Mouse (Mus musculus) lung, postnatal 0 days (tissue): Measurements from ENCODE around the gene Itln1. TPM values are rescaled to one million over a fixed set of nuclear protein-coding genes. Genes with fewer than 3 reads are reported as not detected.

Source experiments
- ATAC-seq: fragments of 200-750 bp; cut with Nextera tagmentation; 2 replicates; pipeline ENCODE4 v1.8.0; 2017; ENCODE audit warnings: moderate library complexity
- DNase-seq: peaks from one replicate; pipeline ENCODE4 v3.0.0-alpha.2; 2016; ENCODE audit warnings: low spot score
- H3K27ac ChIP-seq: fragments of 300-500 bp; sonication (generic); 2 replicates; pipeline ENCODE4 v1.5.1; 2014; ENCODE audit warnings: antibody characterized with exemption, mild to moderate bottlenecking, low read length, mixed read lengths
- H3K27me3 ChIP-seq: fragments of 300-500 bp; sonication (generic); replicated peaks from 2 replicates; pipeline ENCODE4 v1.6.1; 2014; ENCODE audit warnings: low read length, mixed read lengths; ENCODE audit not compliant: insufficient read depth
- H3K36me3 ChIP-seq: fragments of 300-500 bp; sonication (generic); 2 replicates; pipeline ENCODE4 v1.6.1; 2014; ENCODE audit warnings: low read length, mixed read lengths; ENCODE audit not compliant: insufficient read depth
- H3K4me1 ChIP-seq: fragments of 300-500 bp; sonication (generic); 2 replicates; pipeline ENCODE4 v1.6.1; 2014; ENCODE audit warnings: antibody characterized with exemption, low read depth, low read length, mixed read lengths; ENCODE audit not compliant: insufficient read depth
- H3K4me2 ChIP-seq: fragments of 300-500 bp; sonication (generic); replicated peaks from 2 replicates; pipeline ENCODE4 v1.6.1; 2014; ENCODE audit warnings: low read depth, mild to moderate bottlenecking, low read length, moderate library complexity, mixed read lengths
- H3K4me3 ChIP-seq: fragments of 300-500 bp; sonication (generic); 2 replicates; pipeline ENCODE4 v1.5.1; 2014; ENCODE audit warnings: low read depth, low read length
- H3K9ac ChIP-seq: fragments of 300-500 bp; sonication (generic); replicated peaks from 2 replicates; pipeline ENCODE4 v1.6.1; 2014; ENCODE audit warnings: low read depth, mild to moderate bottlenecking
- H3K9me3 ChIP-seq: fragments of 300-500 bp; sonication (generic); 2 replicates; pipeline ENCODE4 v1.6.1; 2016; ENCODE audit warnings: low read length, mixed read lengths
- CTCF ChIP-seq: IDR thresholded peaks from 2 replicates; pipeline ENCODE4 v1.5.1; 2016; ENCODE audit warnings: antibody characterized with exemption, mild to moderate bottlenecking
- EP300 ChIP-seq: IDR thresholded peaks from 2 replicates; pipeline ENCODE4 v1.6.1; 2016; ENCODE audit warnings: antibody characterized with exemption, mild to moderate bottlenecking, control low read depth
- WGBS: fragments of 180-500 bp; shearing (Covaris S2); extraction: QIAGEN DNeasy Blood & Tissue Kit; methylation state at CpG from one replicate; pipeline ENCODE4 v1.1.7; 2014; 5-methylcytosine and 5-hydroxymethylcytosine counted together
- polyA plus RNA-seq: library from polyadenylated mRNA; unstranded; fragments of >200 nt; fragmentation: Nextera tagmentation; extraction: Ambion mirVana; gene quantifications from 2 replicates; pipeline ENCODE4 v1.2.1, GENCODE M21; 2015

The Itln1 gene
- polyA plus RNA-seq, 1 experiment from 2014 or later: not detected

- Histone ChIP-seq H3K36me3 (no peaks in the 10 kb centered on the region), H3K9me3 (no peaks in the 10 kb centered on the region), H3K4me2 (no peak overlapping the region), H3K4me3 (no peak overlapping the region), H3K4me1 (no peaks in the 10 kb centered on the region), H3K9ac (no peak overlapping the region), H3K27me3 (no peaks in the 10 kb centered on the region), H3K27ac (no peak overlapping the region)
- no peak for TF ChIP-seq CTCF
- TF ChIP-seq EP300: no peak
- WGBS: 59% methylated on average over 2 of the region's 2 CpGs
- ATAC-seq (no peak), DNase-seq (no peak)
Observed at GRCm38 (mm10) chr1:171563042-171563441, 27.9 kb upstream of the Itln1 start.

GRCm38 (mm10) chr1:171561639-171562225, 26.6 kb upstream of the Itln1 start:
- Histone ChIP-seq H3K4me2 (no peak overlapping the region), H3K27me3 (no peaks in the 10 kb centered on the region), H3K4me1 (no peaks in the 10 kb centered on the region), H3K9ac (no peak overlapping the region), H3K9me3 (no peaks in the 10 kb centered on the region), H3K36me3 (no peaks in the 10 kb centered on the region), H3K27ac (no peak overlapping the region), H3K4me3 (no peak overlapping the region)
- TF ChIP-seq CTCF: no peak
- WGBS: 68% methylated on average over 7 of the region's 11 CpGs
- no peak for ATAC-seq
- DNase-seq: no peak

GRCm38 (mm10) chr1:171561200-171561599, 26.1 kb upstream of the Itln1 start:
- no peaks in the 10 kb centered on the region for H3K36me3 ChIP-seq
- no peaks in the 10 kb centered on the region for H3K27me3 ChIP-seq
- H3K27ac ChIP-seq: no peak overlapping the region
- no peak overlapping the region for H3K9ac ChIP-seq
- ATAC-seq: no peak
- no peaks in the 10 kb centered on the region for H3K4me1 ChIP-seq
- H3K4me3 ChIP-seq: no peak overlapping the region
- peak; percentile 12 for DNase-seq
- WGBS: 92% methylated on average over 1 of the region's 1 CpGs
- TF ChIP-seq CTCF (no peak), EP300 (no peak)
- no peak overlapping the region for H3K4me2 ChIP-seq
- no peaks in the 10 kb centered on the region for H3K9me3 ChIP-seq

GRCm38 (mm10) chr1:171560262-171560661, 25.2 kb upstream of the Itln1 start:
- Histone ChIP-seq H3K9ac (no peak overlapping the region), H3K4me2 (no peak overlapping the region), H3K4me3 (no peak overlapping the region), H3K27ac (no peak overlapping the region), H3K9me3 (no peaks in the 10 kb centered on the region), H3K4me1 (no peaks in the 10 kb centered on the region), H3K36me3 (no peaks in the 10 kb centered on the region), H3K27me3 (no peaks in the 10 kb centered on the region)
- DNase-seq: no peak
- TF ChIP-seq EP300 (no peak), CTCF (no peak)
- ATAC-seq: no peak
- 48% methylated on average over 2 of the region's 2 CpGs for WGBS

- Histone ChIP-seq H3K4me2 (no peak within 1 kb of the TSS), H3K27me3 (no peaks in the 10 kb centered on the region), H3K9ac (no peak within 1 kb of the TSS), H3K4me3 (no peak within 1 kb of the TSS), H3K36me3 (no peaks in the 10 kb centered on the region), H3K27ac (no peak within 1 kb of the TSS), H3K4me1 (no peaks in the 10 kb centered on the region), H3K9me3 (no peaks in the 10 kb centered on the region)
- WGBS: 63% methylated on average over 4 of the region's 4 CpGs
- peak; percentile 50 for DNase-seq
- peak; percentile 50; the same call in 1 of the 2 replicates for ATAC-seq
- TF ChIP-seq EP300 (no peak), CTCF (no peak)
Observed at GRCm38 (mm10) chr1:171558898-171559297, 23.8 kb upstream of the Itln1 start, which contains the start of gene Cd244a. Gene Cd244a (plus strand): TSS chr1:171559193.

DNA sequence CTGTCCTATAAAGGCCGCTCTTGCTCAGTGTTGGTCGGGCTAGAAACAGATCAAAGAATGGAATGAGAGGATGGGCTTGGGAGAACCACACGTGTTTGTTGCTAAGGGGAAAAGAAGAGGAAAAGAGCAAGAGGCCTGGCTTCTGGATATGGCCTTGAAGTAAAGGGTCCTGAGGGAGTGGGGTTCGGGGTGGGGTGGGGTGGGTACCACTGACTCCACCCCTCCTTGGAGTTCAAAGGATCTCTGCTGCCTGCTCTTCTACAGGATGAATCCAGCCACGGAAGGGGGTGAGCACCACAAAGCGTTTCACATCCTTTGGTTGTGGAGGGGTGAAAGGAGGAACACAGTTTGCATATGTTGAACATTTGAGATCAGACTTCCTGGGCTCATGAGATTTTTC, 23.3 kb upstream of the Itln1 start:
- TF ChIP-seq CTCF (no peak), EP300 (no peak)
- Histone ChIP-seq H3K4me3 (no peak overlapping the region), H3K9ac (no peak overlapping the region), H3K27ac (no peak overlapping the region), H3K27me3 (no peaks in the 10 kb centered on the region), H3K36me3 (no peaks in the 10 kb centered on the region), H3K9me3 (no peaks in the 10 kb centered on the region), H3K4me1 (no peaks in the 10 kb centered on the region), H3K4me2 (no peak overlapping the region)
- DNase-seq: no peak
- 78% methylated on average over 6 of the region's 6 CpGs for WGBS
- no peak for ATAC-seq

- H3K36me3 ChIP-seq: no peaks in the 10 kb centered on the region
- no peak overlapping the region for H3K9ac ChIP-seq
- no peak overlapping the region for H3K4me2 ChIP-seq
- H3K4me3 ChIP-seq: no peak overlapping the region
- no peak overlapping the region for H3K27ac ChIP-seq
- WGBS: 78% methylated on average over 2 of the region's 2 CpGs
- DNase-seq: no peak
- no peak for ATAC-seq
- TF ChIP-seq EP300 (no peak), CTCF (no peak)
- no peaks in the 10 kb centered on the region for H3K4me1 ChIP-seq
- H3K27me3 ChIP-seq: no peaks in the 10 kb centered on the region
- no peaks in the 10 kb centered on the region for H3K9me3 ChIP-seq
Observed at GRCm38 (mm10) chr1:171556366-171556765, 21.3 kb upstream of the Itln1 start.
